Comparison of ENCODE assay signal across 10 mouse cellular contexts in the genomic region with DNA sequence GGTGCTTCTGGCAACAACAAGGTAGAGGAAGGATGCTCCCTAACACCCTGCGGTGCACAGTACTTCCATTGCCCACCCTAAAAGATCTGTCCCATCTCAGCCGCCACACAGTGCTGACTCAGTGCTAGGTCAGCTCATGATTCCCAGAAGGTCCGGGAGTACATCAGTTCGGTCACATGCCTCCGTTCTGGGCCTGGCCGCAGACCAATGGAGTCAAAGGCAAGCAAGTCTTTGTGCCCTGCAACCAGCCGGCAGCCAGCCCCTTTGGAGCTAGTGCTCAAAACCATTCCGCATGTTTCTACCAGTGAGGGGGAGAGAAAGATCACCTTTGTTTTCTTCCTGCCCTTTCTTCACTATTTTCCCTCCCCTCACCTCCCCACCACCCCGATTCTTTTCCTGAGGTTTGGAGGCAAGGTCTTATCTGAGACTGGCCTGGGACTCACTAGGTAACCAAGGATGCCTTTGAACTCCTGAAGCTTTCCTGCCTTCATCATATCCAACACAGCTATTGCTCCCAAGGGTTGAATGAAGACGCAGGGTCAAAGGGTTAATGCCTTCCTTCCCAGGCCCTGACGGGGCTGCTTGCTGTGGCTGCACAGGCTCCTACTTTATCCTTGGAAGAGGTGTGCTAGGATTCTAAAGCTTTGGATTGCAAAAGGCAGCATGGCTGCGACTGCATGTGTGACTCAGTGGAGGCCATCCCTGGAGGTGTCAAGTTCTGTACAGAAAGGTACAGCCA. TPM values are rescaled to one million over a fixed set of nuclear protein-coding genes. Genes with fewer than 3 reads are reported as not detected.
DNase-seq lines count a peak whose midpoint lies in the region; ATAC-seq lines count a peak whose summit lies in the region.
"Had no signal": no experiment of that assay in that cellular context is flagged by ENCODE, and none has a peak within 500 bp of the region (broad histone marks: within the 10 kb centered on the region; RNA-seq: fewer than 3 reads in every experiment).

No protein-coding gene starts in this region.

- no peak overlapping the region for H3K9ac ChIP-seq in intestine, embryonic 15.5 days

- intact Hi-C loops in left cerebral cortex, postnatal 4 days (cut with DNase I), result no loop called here

- H3K4me1 ChIP-seq in intestine, embryonic 15.5 days (replicated peaks), result peaks cover 7% of the 10 kb centered on the region; the same call in 1 of the 2 replicates

- peak; percentile 53 to 54 for DNase-seq in cerebellum, adult 18-20 months
- no peak for DNase-seq in cerebellum, postnatal 4 days (ENCODE audit: low spot score in 2 of 2)
- peak; percentile 31 for DNase-seq in right cerebral cortex, adult 18-20 months
- DNase-seq in right cerebral cortex, postnatal 14 days, result no peak
- DNase-seq in MN1 (ENCODE audit: low spot score), result no peak
- DNase-seq in left cerebral cortex, postnatal 4 days, result no peak
- no peak for DNase-seq in ovary, adult 18-20 months (ENCODE audit: low spot score)

- H3K27me3 ChIP-seq in intestine, embryonic 15.5 days (replicated peaks), result no peaks in the 10 kb centered on the region
- H3K27me3 ChIP-seq: megakaryocyte, embryonic 14.5 days had no signal

- no peak for ATAC-seq in intestine, embryonic 15.5 days

- H3K4me3 ChIP-seq in intestine, embryonic 15.5 days (replicated peaks), result no peak overlapping the region
- H3K4me3 ChIP-seq: megakaryocyte, embryonic 14.5 days had no signal

- no peaks in the 10 kb centered on the region for H3K36me3 ChIP-seq in intestine, embryonic 15.5 days

- WGBS in intestine, embryonic 15.5 days, result 77% methylated on average over 12 of the region's 12 CpGs

- H3K4me2 ChIP-seq in intestine, embryonic 15.5 days (replicated peaks), result peak overlapping the region; percentile 17; the same call in 1 of the 2 replicates
- H3K4me2 ChIP-seq: liver, embryonic 11.5 days had no signal

- H3K27ac ChIP-seq in intestine, embryonic 15.5 days, result peak overlapping the region; percentile 32; the same call in 1 of the 2 replicates

- H3K9me3 ChIP-seq in intestine, embryonic 15.5 days, result no peaks in the 10 kb centered on the region
- H3K9me3 ChIP-seq: megakaryocyte, embryonic 14.5 days had no signal

RNA-seq across cellular contexts. Expression of gene Pfkp, which starts 16.6 kb away (rescaled TPM):
- 98.5 and 102 TPM in 2 replicates for polyA plus RNA-seq in intestine, embryonic 15.5 days (2015; fragmentation: Nextera tagmentation; extraction: Ambion mirVana)
- 100 to 1,000 TPM; 566 to 591 TPM for total RNA-seq in left cerebral cortex, postnatal 4 days (2021)

Comparison
In these comparisons a context has a peak if more than half of its experiments do, and no peak if none do; other contexts are left out.
1. DNase-seq: peak in cerebellum, adult 18-20 months (2 of 2) and right cerebral cortex, adult 18-20 months (single experiment); none in cerebellum, postnatal 4 days (0 of 2), right cerebral cortex, postnatal 14 days (single experiment), MN1 (single experiment), left cerebral cortex, postnatal 4 days (single experiment) and ovary, adult 18-20 months (single experiment).